18 mouse cellular contexts compared by ENCODE assay signal in genomic region chr12:116803331-116803730, GRCm38 (mm10).
"Had no signal": no experiment of that assay in that cellular context is flagged by ENCODE, and none has a peak within 500 bp of the region (broad histone marks: within the 10 kb centered on the region; RNA-seq: fewer than 3 reads in every experiment).

No protein-coding gene starts in this region.

- H3K36me3 ChIP-seq: liver, embryonic 12.5 days; midbrain, embryonic 10.5 days; midbrain, embryonic 12.5 days; neural tube, embryonic 13.5 days; neural tube, embryonic 15.5 days had no signal

- H3K4me2 ChIP-seq: liver, embryonic 12.5 days; lung, embryonic 14.5 days; midbrain, embryonic 12.5 days; neural tube, embryonic 13.5 days; neural tube, embryonic 15.5 days had no signal

- H3K9ac ChIP-seq: liver, embryonic 12.5 days; liver, embryonic 14.5 days; lung, embryonic 14.5 days; midbrain, embryonic 12.5 days; neural tube, embryonic 13.5 days; neural tube, embryonic 15.5 days had no signal

- H3K4me1 ChIP-seq: liver, embryonic 12.5 days; midbrain, embryonic 10.5 days; midbrain, embryonic 12.5 days had no signal

- H3K9me3 ChIP-seq: midbrain, embryonic 10.5 days; midbrain, embryonic 12.5 days; neural tube, embryonic 13.5 days; neural tube, embryonic 15.5 days had no signal

- H3K27ac ChIP-seq: liver, embryonic 12.5 days; liver, embryonic 14.5 days; midbrain, embryonic 10.5 days; midbrain, embryonic 12.5 days; neural tube, embryonic 13.5 days; neural tube, embryonic 15.5 days had no signal

- DNase-seq: lung, embryonic 14.5 days; midbrain, embryonic 14.5 days; retina, postnatal 1 day; right cerebral cortex, adult 18-20 months; right cerebral cortex, postnatal 25 days; right cerebral cortex, postnatal 4 days; spleen, adult 18-20 months; thymus, adult 18-20 months; thymus, postnatal 14 days; thymus, postnatal 36 days had no signal

- H3K4me3 ChIP-seq: liver, embryonic 12.5 days; midbrain, embryonic 10.5 days; midbrain, embryonic 12.5 days; myocyte; neural tube, embryonic 13.5 days; neural tube, embryonic 15.5 days had no signal

- ATAC-seq: liver, embryonic 12.5 days; midbrain, embryonic 16.5 days had no signal

- H3K27me3 ChIP-seq: liver, embryonic 12.5 days; midbrain, embryonic 12.5 days; neural tube, embryonic 13.5 days; neural tube, embryonic 15.5 days had no signal
